In the genomic region with DNA sequence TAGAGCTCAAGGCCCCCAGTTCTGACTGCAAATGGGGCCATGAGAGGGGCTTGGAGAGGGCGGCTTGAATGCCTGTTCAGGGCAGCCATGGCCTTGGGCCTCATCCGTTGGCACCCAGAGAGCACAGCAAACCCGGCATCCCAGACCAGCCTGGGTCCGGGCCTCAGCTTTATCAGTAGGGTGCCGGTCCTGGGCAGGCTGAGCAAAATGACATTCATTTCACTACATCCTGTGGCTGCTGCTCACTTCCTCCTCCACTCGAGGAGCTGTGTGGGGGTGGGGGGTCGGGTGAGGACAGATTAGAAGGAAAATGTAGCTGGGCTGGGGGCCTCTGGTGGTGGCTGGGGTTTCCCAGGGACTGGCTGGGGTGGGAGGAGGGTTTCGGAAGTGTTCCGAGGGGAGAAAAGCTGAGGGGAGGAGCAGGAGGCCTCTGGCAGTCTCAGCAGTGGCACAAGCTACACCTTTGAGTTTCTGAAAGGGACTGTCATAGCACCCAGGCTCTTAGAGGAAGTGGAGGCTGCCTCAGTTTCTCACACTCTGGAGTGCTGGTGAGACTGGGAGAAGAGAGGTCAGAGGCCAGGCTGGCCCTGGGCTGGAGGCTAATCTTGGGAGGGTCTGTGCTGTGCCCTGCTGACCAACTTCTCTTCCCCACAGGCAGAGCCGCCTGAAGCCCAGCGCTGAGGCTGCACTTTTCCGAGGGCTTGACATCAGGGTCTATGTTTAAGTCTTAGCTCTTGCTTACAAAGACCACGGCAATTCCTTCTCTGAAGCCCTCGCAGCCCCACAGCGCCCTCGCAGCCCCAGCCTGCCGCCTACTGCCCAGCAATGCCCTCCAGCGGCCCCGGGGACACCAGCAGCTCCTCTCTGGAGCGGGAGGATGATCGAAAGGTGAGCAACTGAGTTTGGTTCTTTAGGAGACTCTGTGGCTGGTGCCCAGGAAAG, we compare ENCODE assay signal across 8 mouse cellular contexts. TPM values are rescaled to one million over a fixed set of nuclear protein-coding genes. Genes with fewer than 3 reads are reported as not detected.
A peak's percentile ranks its signal among the peaks of the same experiment; 100 is the strongest.
DNase-seq lines count a peak whose midpoint lies in the region; ATAC-seq and TF ChIP-seq lines count a peak whose summit lies in the region.

No protein-coding gene starts in this region.

- ATAC-seq in CD4-positive, CD25-positive, alpha-beta regulatory T cell, adult 4 months: peak; percentile 87
- ATAC-seq in embryonic facial prominence, embryonic 11.5 days (replicated peaks; ENCODE audit: insufficient number of reproducible peaks, low FRiP score, low TSS enrichment, low read depth): peak; percentile 25
- ATAC-seq in liver, embryonic 14.5 days (ENCODE audit: insufficient read depth): peak; percentile 55
- ATAC-seq in neural tube, embryonic 12.5 days (ENCODE audit: low FRiP score, low read depth): peak; percentile 61

- 9% methylated on average over 21 of the region's 21 CpGs for WGBS in embryonic facial prominence, embryonic 11.5 days
- WGBS in hindbrain, embryonic 10.5 days: 13% methylated on average over 21 of the region's 21 CpGs
- 11% methylated on average over 21 of the region's 21 CpGs for WGBS in liver, embryonic 14.5 days (ENCODE audit: insufficient replicate concordance)
- 14% methylated on average over 21 of the region's 21 CpGs for WGBS in neural tube, embryonic 12.5 days

- peak overlapping the region; percentile 35 for H3K9ac ChIP-seq in embryonic facial prominence, embryonic 11.5 days (replicated peaks; ENCODE audit: low read length)
- H3K9ac ChIP-seq in liver, embryonic 14.5 days (replicated peaks): no peak overlapping the region
- H3K9ac ChIP-seq in neural tube, embryonic 12.5 days: peak overlapping the region; percentile 44

- TF ChIP-seq CTCF in liver, embryonic 14.5 days (IDR thresholded peaks at IDR 0.05; ENCODE audit: low read depth): peak; percentile 59

- H3K4me2 ChIP-seq in embryonic facial prominence, embryonic 11.5 days (ENCODE audit: low read depth, low read length): peak overlapping the region; percentile 33
- peak overlapping the region; percentile 39 for H3K4me2 ChIP-seq in liver, embryonic 14.5 days (ENCODE audit: low read depth)
- H3K4me2 ChIP-seq in neural tube, embryonic 12.5 days (replicated peaks): peak overlapping the region; percentile 50

- no peaks in the 10 kb centered on the region for H3K27me3 ChIP-seq in embryonic facial prominence, embryonic 11.5 days (ENCODE audit: control insufficient read depth, insufficient read depth, low read length)
- H3K27me3 ChIP-seq in hindbrain, embryonic 10.5 days (ENCODE audit: insufficient read depth, poor library complexity, severe bottlenecking): peaks cover 44% of the 10 kb centered on the region
- H3K27me3 ChIP-seq in liver, embryonic 14.5 days (ENCODE audit: control insufficient read depth, insufficient read depth, low read length): no peaks in the 10 kb centered on the region
- H3K27me3 ChIP-seq in neural tube, embryonic 12.5 days (replicated peaks): no peaks in the 10 kb centered on the region

- TF ChIP-seq EP300 in liver, embryonic 14.5 days (IDR thresholded peaks at IDR 0.05; ENCODE audit: low read depth): no peak

- no peaks in the 10 kb centered on the region; the same call in 1 of the 2 replicates for H3K36me3 ChIP-seq in embryonic facial prominence, embryonic 11.5 days (replicated peaks; ENCODE audit: control insufficient read depth, insufficient read depth, low read depth, low read length)
- H3K36me3 ChIP-seq in hindbrain, embryonic 10.5 days: 0 out of 2 replicates have a peak, but pooled peaks cover 7% of the 10 kb centered on the region
- no peaks in the 10 kb centered on the region for H3K36me3 ChIP-seq in liver, embryonic 14.5 days (replicated peaks; ENCODE audit: control insufficient read depth, insufficient read depth, low read depth)
- peaks cover 23% of the 10 kb centered on the region; the same call in 1 of the 2 replicates for H3K36me3 ChIP-seq in neural tube, embryonic 12.5 days

- intact Hi-C loops in left cerebral cortex, postnatal 25 days (cut with DNase I): loop anchor here (2.0 kb wide), 1 partner anchor 28 kb away; a partner anchor contains a TSS

- H3K9me3 ChIP-seq in embryonic facial prominence, embryonic 11.5 days (replicated peaks; ENCODE audit: control insufficient read depth, low read length): no peaks in the 10 kb centered on the region
- no peaks in the 10 kb centered on the region for H3K9me3 ChIP-seq in hindbrain, embryonic 10.5 days
- no peaks in the 10 kb centered on the region for H3K9me3 ChIP-seq in liver, embryonic 14.5 days (ENCODE audit: control insufficient read depth, low read length)
- no peaks in the 10 kb centered on the region for H3K9me3 ChIP-seq in neural tube, embryonic 12.5 days

- peaks cover 15% of the 10 kb centered on the region for H3K4me1 ChIP-seq in embryonic facial prominence, embryonic 11.5 days (ENCODE audit: control insufficient read depth, insufficient read depth, low read length)
- peaks cover 43% of the 10 kb centered on the region for H3K4me1 ChIP-seq in hindbrain, embryonic 10.5 days (replicated peaks)
- H3K4me1 ChIP-seq in liver, embryonic 14.5 days (replicated peaks; ENCODE audit: control insufficient read depth in 2 of 2, insufficient read depth in 2 of 2, low read length in 1 of 2): peaks cover 0 to 3% of the 10 kb centered on the region in 2 experiments; a peak in 1 of 4 replicates
- H3K4me1 ChIP-seq in neural tube, embryonic 12.5 days: peaks cover 32% of the 10 kb centered on the region

- peak; percentile 48 to 54 for DNase-seq in adrenal gland, adult 18-20 months (ENCODE audit: low spot score in 2 of 2)
- no peak for DNase-seq in adrenal gland, adult 8-10 months
- peak; percentile 51 for DNase-seq in embryonic facial prominence, embryonic 11.5 days (ENCODE audit: low spot score)
- DNase-seq in hindbrain, embryonic 10.5 days (ENCODE audit: low spot score): peak; percentile 55
- DNase-seq in liver, embryonic 14.5 days (ENCODE audit: low read depth in 3 of 3, low spot score in 3 of 3): no peak
- no peak for DNase-seq in left cerebral cortex, postnatal 25 days (ENCODE audit: low spot score in 2 of 2)

- peak overlapping the region; percentile 41; the same call in 1 of the 2 replicates for H3K27ac ChIP-seq in embryonic facial prominence, embryonic 11.5 days (replicated peaks; ENCODE audit: low read depth, low read length)
- H3K27ac ChIP-seq in hindbrain, embryonic 10.5 days: peak overlapping the region; percentile 81
- no peak overlapping the region for H3K27ac ChIP-seq in liver, embryonic 14.5 days
- H3K27ac ChIP-seq in neural tube, embryonic 12.5 days: no peak overlapping the region

- H3K4me3 ChIP-seq in embryonic facial prominence, embryonic 11.5 days (ENCODE audit: low read depth, low read length): no peak overlapping the region
- peak overlapping the region; percentile 21 for H3K4me3 ChIP-seq in hindbrain, embryonic 10.5 days
- H3K4me3 ChIP-seq in liver, embryonic 14.5 days (ENCODE audit: insufficient read depth in 1 of 2, low read depth in 2 of 2, low read length in 2 of 2): no peak overlapping the region
- H3K4me3 ChIP-seq in neural tube, embryonic 12.5 days: no peak overlapping the region

RNA-seq across cellular contexts. Expression of a gene that starts 28.8 kb away (rescaled TPM):
- 10 to 100 TPM; 35.9 to 42.7 TPM for total RNA-seq in adrenal gland, adult 18-20 months (2021)
- total RNA-seq in adrenal gland, adult 8-10 months (2022): 10 to 100 TPM; 35.5 to 81.6 (median 56.9) TPM
- polyA plus RNA-seq in CD4-positive, CD25-positive, alpha-beta regulatory T cell, adult 4 months (2017; shearing (Covaris generic)): 10 to 100 TPM; 27.3 to 27.4 TPM
- polyA plus RNA-seq in embryonic facial prominence, embryonic 11.5 days (2014; fragmentation: Nextera tagmentation; extraction: Ambion mirVana): 69.5 and 80.9 TPM in 2 replicates
- polyA plus RNA-seq in hindbrain, embryonic 10.5 days (2016; fragmentation: Nextera tagmentation; extraction: Ambion mirVana): 114 and 127 TPM in 2 replicates
- polyA plus RNA-seq in liver, embryonic 14.5 days (2012; rRNA removed): 5.2 and 5.3 TPM in 2 replicates
- polyA plus RNA-seq in liver, embryonic 14.5 days (2014; fragmentation: Nextera tagmentation; extraction: Ambion mirVana): 12.8 and 14.1 TPM in 2 replicates
- 146 and 175 TPM in 2 replicates for polyA plus RNA-seq in neural tube, embryonic 12.5 days (2016; fragmentation: Nextera tagmentation; extraction: Ambion mirVana)
- total RNA-seq in left cerebral cortex, postnatal 25 days (2021): 100 to 1,000 TPM; 138 to 148 TPM

Comparison
In these comparisons a context has a peak if more than half of its experiments do, and no peak if none do; other contexts are left out.
1. DNase-seq: peak in adrenal gland, adult 18-20 months (2 of 2), embryonic facial prominence, embryonic 11.5 days (single experiment) and hindbrain, embryonic 10.5 days (single experiment); none in adrenal gland, adult 8-10 months (single experiment), liver, embryonic 14.5 days (0 of 3) and left cerebral cortex, postnatal 25 days (0 of 2).
2. ATAC-seq: peak in every context shown above with its lines; median percentile 87 in CD4-positive, CD25-positive, alpha-beta regulatory T cell, adult 4 months; 61 in neural tube, embryonic 12.5 days; 55 in liver, embryonic 14.5 days; 25 in embryonic facial prominence, embryonic 11.5 days.
3. H3K27ac ChIP-seq: peak in embryonic facial prominence, embryonic 11.5 days (single experiment) and hindbrain, embryonic 10.5 days (single experiment); none in liver, embryonic 14.5 days (single experiment) and neural tube, embryonic 12.5 days (single experiment).
4. Peak in every context shown above with its lines, with median percentiles within 50 percentile points of each other: H3K4me2 ChIP-seq.